9 mouse cellular contexts compared by ENCODE assay signal in the genomic region with DNA sequence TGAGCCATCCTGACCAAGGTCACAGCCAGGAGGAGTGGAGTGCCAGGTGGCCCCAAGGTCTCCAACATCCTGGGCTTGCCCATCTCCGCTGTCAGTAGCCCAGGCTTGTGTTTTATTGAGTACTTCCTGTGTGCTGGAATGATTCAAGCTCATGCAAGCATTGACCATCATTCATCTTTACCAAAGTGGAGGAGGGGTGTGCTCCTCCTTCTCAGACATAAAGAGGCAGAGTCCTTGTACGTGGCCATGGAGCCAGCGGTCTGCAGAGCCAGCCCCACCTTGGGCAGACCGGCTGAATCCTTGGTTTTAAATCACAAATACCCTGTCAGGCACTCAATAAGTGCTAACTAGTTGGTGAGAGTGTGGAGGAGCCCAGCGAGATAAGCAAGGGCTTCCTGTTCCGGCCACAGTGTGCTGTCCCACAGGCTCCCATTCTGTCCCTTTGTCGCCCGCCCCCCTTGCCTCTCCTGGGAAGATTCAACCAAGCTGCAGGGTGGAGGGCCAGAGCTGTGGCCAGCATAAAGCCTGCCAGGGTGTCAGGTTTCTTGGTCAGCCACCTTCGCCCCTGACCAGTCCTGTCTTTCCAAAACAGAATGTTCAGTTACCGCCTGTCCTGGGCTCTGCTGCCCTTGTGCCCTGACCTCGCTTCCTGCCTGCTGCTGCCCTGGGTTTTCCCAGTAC.
A peak's percentile ranks its signal among the peaks of the same experiment; 100 is the strongest.
DNase-seq lines count a peak whose midpoint lies in the region; ATAC-seq and TF ChIP-seq lines count a peak whose summit lies in the region.
"Had no signal": no experiment of that assay in that cellular context is flagged by ENCODE, and none has a peak within 500 bp of the region (broad histone marks: within the 10 kb centered on the region; RNA-seq: fewer than 3 reads in every experiment).

No protein-coding gene starts in this region.

- no peak for TF ChIP-seq EP300 in stomach, postnatal 0 days (optimal IDR thresholded peaks at IDR 0.05)

- H3K36me3 ChIP-seq in neural tube, embryonic 15.5 days, result no peaks in the 10 kb centered on the region
- no peaks in the 10 kb centered on the region for H3K36me3 ChIP-seq in heart, embryonic 12.5 days
- no peaks in the 10 kb centered on the region for H3K36me3 ChIP-seq in stomach, postnatal 0 days (ENCODE audit: control insufficient read depth, insufficient read depth, low read length)
- no peaks in the 10 kb centered on the region for H3K36me3 ChIP-seq in hindbrain, embryonic 13.5 days
- H3K36me3 ChIP-seq: embryonic facial prominence, embryonic 12.5 days had no signal

- H3K4me1 ChIP-seq in neural tube, embryonic 15.5 days, result peaks cover 9% of the 10 kb centered on the region; the same call in 1 of the 2 replicates
- H3K4me1 ChIP-seq in heart, embryonic 12.5 days (replicated peaks), result peaks cover 66% of the 10 kb centered on the region
- peaks cover 3% of the 10 kb centered on the region; the same call in 1 of the 2 replicates for H3K4me1 ChIP-seq in stomach, postnatal 0 days (replicated peaks; ENCODE audit: control insufficient read depth, insufficient read depth)
- 0 out of 2 replicates have a peak, but pooled peaks cover 5% of the 10 kb centered on the region for H3K4me1 ChIP-seq in hindbrain, embryonic 13.5 days (replicated peaks)

- no peaks in the 10 kb centered on the region for H3K9me3 ChIP-seq in neural tube, embryonic 15.5 days (replicated peaks)
- no peaks in the 10 kb centered on the region for H3K9me3 ChIP-seq in heart, embryonic 12.5 days (replicated peaks)
- no peaks in the 10 kb centered on the region for H3K9me3 ChIP-seq in stomach, postnatal 0 days (ENCODE audit: control insufficient read depth, low read length)
- H3K9me3 ChIP-seq in hindbrain, embryonic 13.5 days, result no peaks in the 10 kb centered on the region
- H3K9me3 ChIP-seq: embryonic facial prominence, embryonic 12.5 days had no signal

- WGBS in neural tube, embryonic 15.5 days, result 41% methylated on average over 11 of the region's 11 CpGs
- WGBS in heart, embryonic 12.5 days, result 14% methylated on average over 11 of the region's 11 CpGs
- 54% methylated on average over 11 of the region's 11 CpGs for WGBS in stomach, postnatal 0 days
- 41% methylated on average over 11 of the region's 11 CpGs for WGBS in hindbrain, embryonic 13.5 days

- no peak overlapping the region for H3K4me3 ChIP-seq in neural tube, embryonic 15.5 days (replicated peaks)
- no peak overlapping the region for H3K4me3 ChIP-seq in heart, embryonic 12.5 days
- no peak overlapping the region for H3K4me3 ChIP-seq in stomach, postnatal 0 days (ENCODE audit: low read depth, low read length)
- no peak overlapping the region for H3K4me3 ChIP-seq in hindbrain, embryonic 13.5 days
- H3K4me3 ChIP-seq: embryonic facial prominence, embryonic 12.5 days had no signal

- H3K27ac ChIP-seq in neural tube, embryonic 15.5 days (replicated peaks), result no peak overlapping the region
- H3K27ac ChIP-seq in heart, embryonic 12.5 days (ENCODE audit: poor library complexity, severe bottlenecking), result peak overlapping the region; percentile 80
- no peak overlapping the region for H3K27ac ChIP-seq in stomach, postnatal 0 days (replicated peaks)
- no peak overlapping the region for H3K27ac ChIP-seq in hindbrain, embryonic 13.5 days
- H3K27ac ChIP-seq: embryonic facial prominence, embryonic 12.5 days had no signal

- TF ChIP-seq CTCF in stomach, postnatal 0 days (IDR thresholded peaks at IDR 0.05; ENCODE audit: low read depth), result no peak

- no peak for ATAC-seq in neural tube, embryonic 15.5 days (ENCODE audit: low FRiP score)
- ATAC-seq in heart, embryonic 12.5 days (ENCODE audit: insufficient number of reproducible peaks, low FRiP score), result peak; percentile 48
- no peak for ATAC-seq in stomach, postnatal 0 days (ENCODE audit: low FRiP score, low TSS enrichment)
- no peak for ATAC-seq in hindbrain, embryonic 13.5 days (ENCODE audit: low FRiP score)

- DNase-seq in neural tube, embryonic 10.5 days (ENCODE audit: extremely low spot score, low spot score), result peak; percentile 45
- DNase-seq in kidney, postnatal 4 days, result peak; percentile 64 to 77
- DNase-seq in stomach, postnatal 0 days (ENCODE audit: low spot score), result no peak
- no peak for DNase-seq in c-Kit-positive CD71-positive TER-119-positive erythroid progenitor cells, embryonic 14.5 days (ENCODE audit: low spot score)
- no peak for DNase-seq in cerebellum, adult 11-12 months

- no peak overlapping the region for H3K9ac ChIP-seq in neural tube, embryonic 15.5 days (replicated peaks)
- peak overlapping the region; percentile 42; the same call in 1 of the 2 replicates for H3K9ac ChIP-seq in heart, embryonic 12.5 days
- H3K9ac ChIP-seq in stomach, postnatal 0 days (ENCODE audit: low read length), result 0 out of 2 replicates have a peak overlapping the region, but pooled peaks have one; percentile 18
- H3K9ac ChIP-seq in hindbrain, embryonic 13.5 days, result no peak overlapping the region
- H3K9ac ChIP-seq: embryonic facial prominence, embryonic 12.5 days had no signal

- no peaks in the 10 kb centered on the region for H3K27me3 ChIP-seq in neural tube, embryonic 15.5 days (replicated peaks)
- H3K27me3 ChIP-seq in heart, embryonic 12.5 days (replicated peaks), result no peaks in the 10 kb centered on the region
- no peaks in the 10 kb centered on the region for H3K27me3 ChIP-seq in stomach, postnatal 0 days (ENCODE audit: control insufficient read depth, insufficient read depth, low read length)
- H3K27me3 ChIP-seq in hindbrain, embryonic 13.5 days, result no peaks in the 10 kb centered on the region
- H3K27me3 ChIP-seq: embryonic facial prominence, embryonic 12.5 days had no signal

- no peak overlapping the region for H3K4me2 ChIP-seq in neural tube, embryonic 15.5 days
- H3K4me2 ChIP-seq in heart, embryonic 12.5 days, result peak overlapping the region; percentile 1; the same call in 1 of the 2 replicates
- no peak overlapping the region for H3K4me2 ChIP-seq in stomach, postnatal 0 days (replicated peaks; ENCODE audit: low read depth)
- H3K4me2 ChIP-seq in hindbrain, embryonic 13.5 days, result no peak overlapping the region
- H3K4me2 ChIP-seq: embryonic facial prominence, embryonic 12.5 days had no signal

Comparison
In these comparisons a context has a peak if more than half of its experiments do, and no peak if none do; other contexts are left out.
1. DNase-seq: peak in neural tube, embryonic 10.5 days (single experiment) and kidney, postnatal 4 days (2 of 2); none in stomach, postnatal 0 days (single experiment), c-Kit-positive CD71-positive TER-119-positive erythroid progenitor cells, embryonic 14.5 days (single experiment) and cerebellum, adult 11-12 months (single experiment).
2. H3K9ac ChIP-seq: peak in heart, embryonic 12.5 days (single experiment) and stomach, postnatal 0 days (single experiment); none in neural tube, embryonic 15.5 days (single experiment) and hindbrain, embryonic 13.5 days (single experiment).